ENCODE assay signal across 13 mouse cellular contexts in the genomic region with DNA sequence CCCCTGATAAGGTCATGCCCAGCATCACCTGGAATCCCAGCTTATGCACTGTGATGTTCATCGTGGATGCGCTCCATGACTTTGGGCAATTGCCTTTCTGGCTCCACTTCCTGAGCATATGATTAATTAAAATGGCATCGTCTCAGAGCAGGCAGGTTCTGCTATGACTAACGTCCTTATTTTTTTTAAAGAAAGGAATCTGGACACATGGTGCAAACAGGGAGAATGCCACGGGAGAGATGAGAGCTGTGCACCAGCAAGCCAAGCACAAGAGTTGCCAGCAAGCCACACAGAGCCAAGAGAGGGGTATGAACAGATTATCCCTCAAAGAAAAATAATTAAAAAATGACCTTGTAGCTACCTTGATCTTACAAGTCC. TPM values are rescaled to one million over a fixed set of nuclear protein-coding genes. Genes with fewer than 3 reads are reported as not detected.
A peak's percentile ranks its signal among the peaks of the same experiment; 100 is the strongest.
DNase-seq lines count a peak whose midpoint lies in the region; ATAC-seq lines count a peak whose summit lies in the region.
"Had no signal": no experiment of that assay in that cellular context is flagged by ENCODE, and none has a peak within 500 bp of the region (broad histone marks: within the 10 kb centered on the region; RNA-seq: fewer than 3 reads in every experiment).

No protein-coding gene starts in this region.

- H3K4me1 ChIP-seq in embryonic facial prominence, embryonic 13.5 days: peaks cover 32% of the 10 kb centered on the region
- H3K4me1 ChIP-seq in embryonic facial prominence, embryonic 10.5 days: peaks cover 31% of the 10 kb centered on the region
- H3K4me1 ChIP-seq in stomach, embryonic 15.5 days: peaks cover 17% of the 10 kb centered on the region

- DNase-seq in embryonic facial prominence, embryonic 10.5 days (ENCODE audit: low spot score): no peak
- DNase-seq in layer of hippocampus, adult 11-12 months (ENCODE audit: low spot score): peak; percentile 25
- DNase-seq in layer of hippocampus, adult 9-11 months: no peak
- peak; percentile 45 for DNase-seq in Muller cell, postnatal 12 days (ENCODE audit: inconsistent ontology term)
- no peak for DNase-seq in frontal cortex, postnatal 14 days (ENCODE audit: low spot score in 2 of 2)
- DNase-seq: adrenal gland, postnatal 36 days; kidney, adult 9 months; retina, postnatal 1 day had no signal

- H3K27ac ChIP-seq in embryonic facial prominence, embryonic 13.5 days: no peak overlapping the region
- no peak overlapping the region for H3K27ac ChIP-seq in embryonic facial prominence, embryonic 10.5 days (replicated peaks)
- peak overlapping the region; percentile 77 for H3K27ac ChIP-seq in stomach, embryonic 15.5 days
- H3K27ac ChIP-seq: macrophage; midbrain, embryonic 12.5 days; neural tube, embryonic 15.5 days had no signal

- H3K27me3 ChIP-seq in embryonic facial prominence, embryonic 13.5 days: no peaks in the 10 kb centered on the region
- H3K27me3 ChIP-seq in embryonic facial prominence, embryonic 10.5 days (replicated peaks; ENCODE audit: low read depth, poor library complexity, severe bottlenecking): no peaks in the 10 kb centered on the region
- H3K27me3 ChIP-seq in stomach, embryonic 15.5 days (replicated peaks): no peaks in the 10 kb centered on the region
- H3K27me3 ChIP-seq: neural tube, embryonic 15.5 days had no signal

- no peak overlapping the region for H3K4me3 ChIP-seq in embryonic facial prominence, embryonic 13.5 days
- no peak overlapping the region for H3K4me3 ChIP-seq in embryonic facial prominence, embryonic 10.5 days
- no peak overlapping the region for H3K4me3 ChIP-seq in stomach, embryonic 15.5 days (replicated peaks)
- H3K4me3 ChIP-seq: midbrain, embryonic 12.5 days; neural tube, embryonic 15.5 days had no signal

- 59% methylated on average over 5 of the region's 5 CpGs for WGBS in embryonic facial prominence, embryonic 13.5 days
- 78% methylated on average over 5 of the region's 5 CpGs for whole genome bisulfite sequencing in embryonic facial prominence, embryonic 10.5 days
- WGBS in stomach, embryonic 15.5 days: 45% methylated on average over 5 of the region's 5 CpGs

- no peak for ATAC-seq in embryonic facial prominence, embryonic 13.5 days (ENCODE audit: insufficient number of reproducible peaks, insufficient read depth, low FRiP score, low TSS enrichment, low read depth)
- no peak for ATAC-seq in stomach, embryonic 15.5 days (ENCODE audit: insufficient read depth, low FRiP score, low read depth)

- H3K4me2 ChIP-seq in embryonic facial prominence, embryonic 13.5 days: 0 out of 2 replicates have a peak overlapping the region, but pooled peaks have one; percentile 1
- H3K4me2 ChIP-seq in stomach, embryonic 15.5 days: peak overlapping the region; percentile 33; the same call in 1 of the 2 replicates
- H3K4me2 ChIP-seq: midbrain, embryonic 12.5 days; neural tube, embryonic 15.5 days had no signal

- H3K9me3 ChIP-seq in embryonic facial prominence, embryonic 13.5 days: no peaks in the 10 kb centered on the region
- H3K9me3 ChIP-seq in embryonic facial prominence, embryonic 10.5 days: peaks cover 3% of the 10 kb centered on the region; the same call in 1 of the 2 replicates
- no peaks in the 10 kb centered on the region for H3K9me3 ChIP-seq in stomach, embryonic 15.5 days
- H3K9me3 ChIP-seq: midbrain, embryonic 12.5 days; neural tube, embryonic 15.5 days had no signal

- H3K36me3 ChIP-seq in embryonic facial prominence, embryonic 13.5 days: no peaks in the 10 kb centered on the region
- peaks cover 3% of the 10 kb centered on the region for H3K36me3 ChIP-seq in embryonic facial prominence, embryonic 10.5 days (replicated peaks)
- no peaks in the 10 kb centered on the region for H3K36me3 ChIP-seq in stomach, embryonic 15.5 days
- H3K36me3 ChIP-seq: midbrain, embryonic 12.5 days; neural tube, embryonic 15.5 days had no signal

- H3K9ac ChIP-seq in embryonic facial prominence, embryonic 13.5 days: no peak overlapping the region
- H3K9ac ChIP-seq in stomach, embryonic 15.5 days: no peak overlapping the region
- H3K9ac ChIP-seq: midbrain, embryonic 12.5 days; neural tube, embryonic 15.5 days had no signal

RNA-seq across cellular contexts. Expression of a gene that starts 1.1 kb away (rescaled TPM):
- polyA plus RNA-seq in embryonic facial prominence, embryonic 13.5 days (2015; fragmentation: Nextera tagmentation; extraction: Ambion mirVana): 134 and 146 TPM in 2 replicates
- polyA plus RNA-seq in embryonic facial prominence, embryonic 10.5 days (2016; fragmentation: Nextera tagmentation; extraction: Ambion mirVana): 158 and 159 TPM in 2 replicates
- polyA plus RNA-seq in stomach, embryonic 15.5 days (2015; fragmentation: Nextera tagmentation; extraction: Ambion mirVana): 130 and 151 TPM in 2 replicates

Comparison
In these comparisons a context has a peak if more than half of its experiments do, and no peak if none do; other contexts are left out.
1. DNase-seq: peak in layer of hippocampus, adult 11-12 months (single experiment) and Muller cell, postnatal 12 days (single experiment); none in embryonic facial prominence, embryonic 10.5 days (single experiment), layer of hippocampus, adult 9-11 months (single experiment) and frontal cortex, postnatal 14 days (0 of 2).